Mouse (Mus musculus): ENCODE measurements at regions not wholly inside any gene's neighbourhood (a gene's known extent, or its start where the extent isn't known, plus 50 kb on each side); places are given as distances from the start of the nearest gene placed in this dataset.

- no peak for TF ChIP-seq POLR2A (IDR thresholded peaks at IDR 0.05; ENCODE audit: borderline replicate concordance, low read depth, low read length)
- no peak for TF ChIP-seq CTCF (IDR thresholded peaks at IDR 0.05; ENCODE audit: low read depth, low read length)
Observed at GRCm38 (mm10) chr5:28009386-28009785, 61.8 kb upstream of the Insig1 start.
